Mouse (Mus musculus) spleen, adult 18-20 months (tissue): ENCODE measurements around the gene Hoga1.
"Not testable (repeated sequence)": the region's sequence is repeated elsewhere in the genome, so short reads cannot be mapped to it uniquely, and the experiment has no call there.

Experiments used
- DNase-seq, 2 experiments: peaks; one replicate each; pipeline ENCODE4 v3.0.0; 2022; ENCODE audit warnings: mixed read lengths in 2 of 2

Gene Hoga1

DNA sequence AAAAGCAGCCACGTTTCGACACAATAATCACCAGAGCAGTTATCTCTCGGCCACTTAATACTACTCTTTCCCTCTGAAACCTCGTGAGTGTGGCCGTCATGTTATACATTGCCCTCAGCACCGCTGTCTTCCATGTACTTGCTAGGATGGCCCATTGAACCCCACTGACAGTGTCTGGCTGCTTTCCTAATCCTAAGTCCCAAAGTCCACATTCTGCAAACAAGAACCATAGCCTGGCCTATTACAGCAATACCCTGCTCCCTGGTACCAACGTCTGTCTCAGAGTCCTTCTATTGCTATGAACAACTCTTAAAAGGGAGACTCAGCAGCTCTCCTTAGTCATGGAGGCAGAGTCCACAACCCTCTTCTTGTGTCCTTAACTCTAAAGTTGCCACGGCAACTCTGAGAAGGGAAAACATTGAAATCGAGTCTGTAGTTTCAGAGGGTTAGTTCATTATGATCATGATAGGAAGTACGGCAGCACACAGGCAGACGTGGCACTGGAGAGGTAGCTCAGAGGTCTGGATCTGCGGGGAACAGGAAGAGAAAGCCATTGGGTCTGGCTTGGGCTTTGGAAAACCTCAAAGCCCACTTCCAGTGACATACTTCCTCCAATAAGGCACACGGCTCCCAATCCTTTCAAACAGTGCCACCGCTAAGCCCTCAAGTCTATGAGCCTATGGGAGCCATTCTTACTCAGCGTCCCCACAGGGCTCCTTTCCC is 26.6 kb downstream of the Hoga1 start:
- no peak for DNase-seq

- DNase-seq = no peak
These were observed 27.4 kb downstream of the Hoga1 start for GRCm38 (mm10) chr19:42072802-42073201.

DNA sequence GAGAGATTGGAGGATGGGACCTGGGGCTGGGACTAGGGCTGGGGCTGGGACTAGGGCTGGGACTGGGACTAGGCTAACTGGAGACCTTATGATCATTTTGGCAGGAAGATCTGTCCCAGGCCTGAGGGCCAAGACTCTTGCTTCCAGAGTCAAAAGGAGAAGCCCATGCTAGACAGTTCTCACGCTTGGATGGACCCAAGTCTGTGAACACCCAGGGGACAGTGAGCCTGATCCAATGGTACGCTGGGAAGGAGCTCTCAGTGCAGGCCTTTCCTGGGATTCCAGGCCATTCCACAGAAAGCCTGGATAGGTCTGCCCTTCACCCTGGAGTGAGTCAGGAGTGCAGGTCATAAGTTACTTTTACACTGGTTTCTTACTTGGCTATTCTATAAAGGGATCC is 29.6 kb downstream of the Hoga1 start:
- no peak for DNase-seq

DNA sequence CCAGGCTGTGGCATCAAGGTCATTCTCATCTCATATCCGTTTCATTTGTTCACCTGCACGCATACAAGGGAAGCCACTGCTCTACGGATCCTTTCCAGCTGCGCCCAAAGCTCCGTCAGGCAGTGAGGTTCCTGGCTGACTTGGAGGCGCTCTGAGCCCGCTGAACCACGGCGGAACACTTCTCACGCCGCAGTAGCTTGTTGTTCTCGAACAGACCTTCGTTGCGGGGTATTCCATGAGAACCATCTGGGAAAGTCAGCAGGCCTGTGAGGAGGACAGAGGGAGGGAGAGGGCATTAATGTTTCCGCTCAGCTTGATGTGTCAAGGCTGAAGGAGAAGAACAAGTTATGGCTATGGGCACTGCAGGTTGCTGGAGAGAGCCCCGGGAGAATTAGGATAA is 30.6 kb downstream of the Hoga1 start:
- no peak for DNase-seq

DNA sequence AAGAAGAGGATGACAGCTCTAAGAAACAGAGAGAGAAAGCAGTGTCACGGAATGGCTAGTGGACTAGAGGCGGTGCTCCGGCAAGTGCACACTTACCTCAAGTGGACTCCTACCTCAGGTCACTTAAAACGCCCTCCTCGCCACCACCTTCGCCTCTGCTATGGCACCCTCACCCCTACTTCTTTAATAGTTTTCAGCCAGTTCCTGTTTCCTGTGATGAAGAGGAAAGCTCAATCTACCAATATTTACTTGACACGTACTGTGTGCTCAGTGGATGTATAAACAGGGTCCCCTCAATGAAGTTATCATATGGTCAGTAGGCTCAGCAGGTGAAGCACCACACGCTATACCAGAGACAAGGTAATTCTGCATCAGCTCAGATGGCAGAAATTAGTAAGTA is 33.2 kb downstream of the Hoga1 start:
- DNase-seq = no peak

DNA sequence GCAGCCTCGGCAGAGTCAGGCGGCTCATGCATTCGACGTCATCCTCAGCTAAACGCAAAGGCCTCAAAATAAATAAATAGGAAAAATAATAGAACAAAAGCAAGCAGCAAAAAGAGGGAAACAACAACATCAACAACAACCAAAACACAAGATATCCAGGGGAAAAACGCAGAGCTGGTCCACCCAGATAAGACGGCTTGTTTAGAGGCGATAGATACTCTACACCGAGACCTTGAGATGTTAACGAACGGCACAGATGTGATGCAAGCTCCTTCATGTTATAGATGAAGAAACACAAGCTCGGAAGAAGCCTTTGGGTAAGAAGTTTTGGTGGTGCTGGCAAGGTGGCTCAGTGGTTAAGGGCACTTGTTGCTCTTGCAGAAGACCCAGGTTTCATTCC is 33.6 kb downstream of the Hoga1 start:
- no peak for DNase-seq

DNA sequence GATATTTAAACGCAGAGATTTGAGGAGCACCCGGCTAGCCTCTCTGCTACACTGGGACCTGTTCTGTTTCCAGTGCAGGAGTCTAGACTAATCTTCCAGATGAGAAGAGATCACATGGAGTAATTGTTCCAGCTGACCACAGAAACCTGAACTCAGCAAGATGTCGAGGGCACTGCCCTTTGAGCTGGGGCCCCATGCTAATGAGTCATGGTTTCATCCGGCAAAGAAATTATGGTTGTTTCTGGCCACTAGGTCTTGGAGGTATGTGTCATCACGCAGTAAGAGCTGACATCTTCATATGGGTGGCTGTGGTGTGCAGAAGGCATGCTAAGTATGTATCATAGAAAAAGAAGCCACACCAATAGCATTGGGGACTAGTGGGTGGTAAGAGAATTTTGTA is 34.5 kb downstream of the Hoga1 start:
- DNase-seq = no peak

DNA sequence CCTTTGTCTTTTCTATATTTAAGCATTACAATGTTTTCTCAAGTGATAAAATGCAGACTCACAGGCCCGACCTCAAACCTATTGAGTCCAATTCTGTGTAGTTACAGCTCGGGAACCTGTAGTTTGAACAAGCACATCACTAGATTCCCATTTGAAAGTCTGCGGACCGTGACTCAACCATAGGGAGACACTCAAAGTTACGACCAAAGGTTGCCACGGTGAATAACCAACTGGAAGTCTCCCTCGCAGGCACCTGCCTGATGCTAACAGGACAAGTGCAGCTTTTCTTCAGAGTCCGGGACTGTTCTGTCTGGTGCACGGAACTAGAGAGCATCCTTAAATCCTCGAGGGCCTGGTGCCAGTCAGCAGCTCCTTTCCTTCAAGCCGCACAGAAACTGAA is 35.1 kb downstream of the Hoga1 start:
- no peak for DNase-seq

DNA sequence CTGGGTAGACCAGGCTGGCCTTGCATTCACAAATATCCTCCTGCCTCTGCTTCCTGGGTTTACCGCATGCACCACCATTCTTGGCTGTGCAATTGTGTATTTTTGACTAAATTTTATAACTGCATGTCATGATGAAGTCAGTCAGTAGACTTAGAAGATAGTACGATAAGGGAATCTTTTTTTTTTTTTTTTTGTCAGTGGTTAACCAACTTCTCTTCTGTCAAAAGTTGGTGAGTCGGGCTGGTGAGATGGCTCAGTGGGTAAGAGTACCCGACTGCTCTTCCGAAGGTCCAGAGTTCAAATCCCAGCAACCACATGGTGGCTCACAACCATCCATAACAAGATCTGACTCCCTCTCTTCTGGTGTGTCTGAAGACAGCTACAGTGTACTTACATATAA is 36.2 kb downstream of the Hoga1 start:
- not testable (repeated sequence) for DNase-seq

DNA sequence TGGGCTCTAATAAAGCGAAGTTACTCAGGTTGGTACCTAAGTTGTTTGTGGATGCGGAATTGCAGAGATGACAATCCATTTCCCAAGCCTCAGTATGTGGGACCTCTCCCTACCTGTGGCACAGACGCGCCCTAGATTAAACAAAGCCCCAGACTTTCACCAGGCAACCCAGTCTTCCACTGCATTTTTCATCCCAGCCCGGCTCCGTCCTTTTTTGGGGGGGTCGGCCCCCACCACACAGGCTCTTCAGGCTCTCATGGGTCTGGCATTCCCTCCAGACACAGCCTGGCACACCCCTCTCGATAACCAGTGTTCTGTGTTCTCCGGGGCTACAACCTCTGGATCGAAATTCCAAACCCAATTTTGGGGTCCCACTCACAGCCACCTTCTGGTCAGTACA is 40.3 kb downstream of the Hoga1 start:
- no peak for DNase-seq

DNA sequence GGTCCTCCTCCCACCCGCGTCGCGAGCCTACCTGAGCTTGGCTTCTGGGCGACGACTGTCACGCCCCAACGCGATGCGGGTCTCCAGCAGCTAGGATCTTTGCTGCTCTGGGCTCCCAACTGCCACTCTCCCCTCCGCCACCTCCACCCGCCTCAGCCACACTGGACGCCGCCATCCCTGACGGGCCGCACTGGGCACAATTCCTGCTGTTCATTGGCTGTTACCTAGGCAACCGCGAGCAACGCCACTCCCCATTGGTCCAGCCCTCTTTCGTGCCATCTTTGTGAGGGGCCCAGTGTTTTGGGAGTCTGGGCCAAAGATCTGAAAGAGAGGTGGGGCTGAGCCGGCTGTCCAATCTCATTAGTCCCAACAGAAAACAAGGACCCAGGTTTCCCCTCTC is 40.8 kb downstream of the Hoga1 start, which contains the start of gene Morn4:
TSS of gene Morn4 (minus strand) at position 192 of the 400 bp plus-strand sequence.
- DNase-seq = peak; percentile 20 to 33

DNA sequence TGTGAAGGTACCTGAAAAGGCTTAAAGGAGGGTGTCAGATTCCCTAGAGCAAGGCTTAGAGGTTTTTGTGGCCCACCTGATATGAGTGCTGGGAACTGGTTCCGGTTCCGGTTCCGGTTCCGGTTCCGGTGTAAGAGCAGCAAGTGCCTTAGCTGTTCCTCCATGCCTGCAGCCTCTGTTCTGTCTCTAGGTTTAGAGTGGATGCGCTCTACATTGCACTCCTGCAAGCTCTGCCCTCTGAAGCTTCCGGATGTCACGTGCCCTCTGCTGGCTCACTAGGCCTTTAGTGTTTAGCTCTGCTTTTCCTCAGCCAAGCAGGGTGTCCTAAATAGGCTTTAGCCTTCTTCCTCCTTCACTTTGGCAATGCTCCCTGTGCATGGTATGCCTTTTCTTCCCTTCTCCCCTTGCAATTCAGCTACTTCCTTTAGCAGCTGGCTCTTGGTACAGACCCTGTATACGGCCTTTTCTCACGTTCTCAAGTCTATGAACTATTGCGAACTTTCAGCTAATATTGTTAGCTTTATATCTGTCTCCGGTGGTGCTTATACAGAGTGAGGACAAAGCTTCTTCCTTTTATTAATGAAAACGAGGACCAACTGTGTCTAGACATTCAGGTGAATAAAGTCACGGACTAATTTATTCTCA is 43.8 kb downstream of the Hoga1 start:
- DNase-seq = peak; percentile 53 to 54

GRCm38 (mm10) chr19:42089748-42090595 is 44.6 kb downstream of the Hoga1 start, which contains the start of gene Pi4k2a:
Gene Pi4k2a (plus strand): TSS chr19:42090470.
- DNase-seq = peak; percentile 93 to 98

- no peak for DNase-seq
These were observed 45.3 kb downstream of the Hoga1 start for GRCm38 (mm10) chr19:42090637-42091141.

DNA sequence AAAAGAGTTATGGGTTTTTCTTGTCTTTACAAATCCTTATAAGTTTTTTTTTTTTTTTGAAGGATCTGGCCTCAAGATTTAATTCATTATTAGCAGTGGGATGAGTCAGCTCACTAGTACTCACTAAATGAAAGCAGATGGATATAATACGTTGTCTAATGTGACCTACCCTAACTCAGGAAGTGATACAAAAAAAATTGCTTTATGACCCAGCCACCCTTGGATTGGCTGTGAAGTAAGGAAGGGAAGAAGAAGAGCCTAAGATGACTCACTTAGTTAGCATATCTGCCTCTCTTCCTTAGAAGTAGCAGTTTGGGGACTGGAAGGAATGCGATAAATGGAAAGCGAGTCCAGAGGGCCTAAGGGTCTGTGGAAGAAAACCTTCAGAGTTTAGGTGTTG is 54.0 kb downstream of the Hoga1 start:
- DNase-seq = no peak

- DNase-seq = no peak
These were observed 59.3 kb downstream of the Hoga1 start for GRCm38 (mm10) chr19:42104681-42105080.

DNA sequence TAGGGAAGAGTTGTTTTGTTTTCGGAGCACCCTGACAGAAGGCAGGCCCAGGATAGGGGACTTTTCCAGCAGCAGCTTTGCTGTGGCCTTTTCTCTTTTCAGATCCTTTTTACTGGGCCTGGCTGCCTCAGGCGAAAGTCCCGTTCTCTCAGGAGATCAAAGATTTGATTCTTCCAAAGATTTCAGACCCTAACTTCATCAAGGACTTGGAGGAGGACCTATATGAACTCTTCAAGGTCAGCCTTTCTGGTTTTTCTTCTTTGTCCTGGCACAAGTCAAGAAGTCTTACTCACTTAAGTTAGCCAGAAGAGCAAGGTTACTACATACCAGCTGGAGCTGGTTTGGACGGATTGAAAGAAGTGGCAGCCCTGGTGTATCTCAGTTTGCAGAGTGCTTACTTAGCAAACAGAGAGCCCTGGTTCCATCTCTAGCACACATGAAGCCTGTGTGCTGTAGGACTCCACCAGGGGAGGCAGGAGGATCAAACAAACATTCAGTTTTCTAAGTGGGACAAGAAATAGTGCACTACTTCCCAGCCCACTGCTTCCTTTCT is 70.4 kb downstream of the Hoga1 start:
- no peak for DNase-seq

DNA sequence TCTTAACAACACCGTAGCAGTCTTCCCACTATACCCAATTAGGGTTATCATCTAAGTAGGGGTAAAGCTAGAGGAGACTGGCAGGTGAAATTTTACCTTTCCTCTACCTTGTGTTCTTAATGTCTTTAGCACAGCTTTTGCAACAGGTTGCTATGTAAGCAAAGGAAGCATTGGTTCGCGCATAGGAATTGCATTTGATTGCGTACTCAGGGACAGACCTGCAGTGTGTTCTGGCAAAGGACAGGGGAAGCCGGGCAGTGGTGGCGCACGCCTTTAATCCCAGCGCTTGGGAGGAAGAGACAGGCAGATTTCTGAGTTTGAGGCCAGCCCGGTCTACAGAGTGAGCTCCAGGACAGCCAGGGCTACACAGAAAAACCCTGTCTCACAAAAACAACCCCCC is 72.7 kb downstream of the Hoga1 start:
- DNase-seq = no peak

DNA sequence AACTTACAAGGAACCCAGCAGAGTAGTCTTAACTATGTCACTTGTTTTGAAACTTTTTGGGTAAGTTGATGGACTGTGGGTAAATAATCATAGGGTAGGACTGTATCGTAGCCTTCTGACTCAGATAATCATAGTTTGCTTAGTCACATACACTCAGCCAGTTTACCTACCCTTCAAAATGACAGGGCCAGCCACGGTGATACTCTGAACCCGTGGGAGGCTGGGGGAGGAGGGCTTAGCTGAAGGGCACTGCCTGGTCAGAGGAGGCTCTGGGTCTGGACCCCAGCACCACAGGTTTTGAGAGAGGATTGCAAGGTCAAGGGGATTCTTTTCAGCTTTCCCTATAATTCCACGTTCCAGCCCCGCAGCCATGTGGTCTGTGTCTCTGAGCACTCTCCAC is 73.2 kb downstream of the Hoga1 start:
- DNase-seq = no peak

- DNase-seq = no peak
These were observed 75.0 kb downstream of the Hoga1 start for GRCm38 (mm10) chr19:42120451-42120850.
